Mouse (Mus musculus): ENCODE measurements around the gene Olfr799.

GRCm38 (mm10) chr10:129688069-129688468, 50.8 kb downstream of the Olfr799 start, which contains the start of gene Olfr802:
- TF ChIP-seq POLR2A (IDR thresholded peaks at IDR 0.05; ENCODE audit: control insufficient read depth, extremely low read depth, insufficient read depth, low read length, poor library complexity), result no peak
- no peak for TF ChIP-seq CTCF (IDR thresholded peaks at IDR 0.05; ENCODE audit: borderline replicate concordance, control insufficient read depth, extremely low read depth, insufficient read depth, low read length, poor library complexity)

Measured in thymus, adult 2 months (tissue).